Mouse (Mus musculus) frontal cortex, postnatal 14 days (tissue): Measurements from ENCODE around the gene Pnpla7.

Source experiments
- DNase-seq, 2 experiments: peaks; one replicate each; pipeline ENCODE4 v3.0.0; 2022; ENCODE audit warnings: low spot score in 2 of 2

The Pnpla7 gene

GRCm38 (mm10) chr2:25066552-25066951 lies 90.7 kb downstream of the Pnpla7 start:
- DNase-seq: no peak

GRCm38 (mm10) chr2:25069537-25069936 lies 93.7 kb downstream of the Pnpla7 start:
- DNase-seq: no peak

DNA sequence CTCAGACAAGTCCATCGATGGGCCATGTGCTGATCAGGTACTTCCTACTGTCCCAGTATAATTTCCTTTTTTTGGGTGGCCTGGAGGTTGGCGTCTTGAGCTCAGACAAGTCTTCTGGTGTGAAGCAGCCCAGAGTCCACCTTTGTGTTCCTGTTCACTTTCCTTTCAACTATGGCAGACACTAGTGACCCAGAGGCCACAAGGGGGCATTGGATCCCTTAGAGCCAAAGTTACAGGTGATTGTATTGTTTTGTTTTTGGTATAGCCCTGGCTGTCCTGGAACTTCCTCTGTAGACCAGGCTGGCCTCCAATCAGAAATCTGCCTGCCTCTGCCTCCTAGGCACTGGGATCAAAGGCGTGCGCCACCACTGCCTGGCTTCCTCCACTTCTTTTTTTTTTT lies 96.6 kb downstream of the Pnpla7 start:
- no peak for DNase-seq

DNA sequence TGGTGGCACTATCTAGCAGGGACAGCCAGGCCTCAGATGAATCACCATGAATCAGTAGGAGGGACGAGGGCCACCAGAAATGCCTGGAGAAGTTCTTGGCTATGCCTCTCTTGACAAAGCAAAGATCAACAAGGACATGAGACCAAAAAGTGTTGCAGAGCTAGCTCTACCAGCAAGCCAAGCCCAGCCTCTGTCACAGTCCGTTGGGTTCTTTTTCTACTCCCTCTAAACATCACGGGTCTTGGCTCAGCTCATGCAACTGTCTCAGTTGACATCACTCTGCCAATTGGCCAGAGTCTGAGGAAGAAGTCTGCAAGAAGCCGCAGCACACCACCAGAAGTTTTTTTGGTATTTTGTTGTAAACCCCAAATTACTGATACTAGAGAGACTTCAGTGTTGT lies 99.7 kb downstream of the Pnpla7 start:
- DNase-seq: no peak

DNA sequence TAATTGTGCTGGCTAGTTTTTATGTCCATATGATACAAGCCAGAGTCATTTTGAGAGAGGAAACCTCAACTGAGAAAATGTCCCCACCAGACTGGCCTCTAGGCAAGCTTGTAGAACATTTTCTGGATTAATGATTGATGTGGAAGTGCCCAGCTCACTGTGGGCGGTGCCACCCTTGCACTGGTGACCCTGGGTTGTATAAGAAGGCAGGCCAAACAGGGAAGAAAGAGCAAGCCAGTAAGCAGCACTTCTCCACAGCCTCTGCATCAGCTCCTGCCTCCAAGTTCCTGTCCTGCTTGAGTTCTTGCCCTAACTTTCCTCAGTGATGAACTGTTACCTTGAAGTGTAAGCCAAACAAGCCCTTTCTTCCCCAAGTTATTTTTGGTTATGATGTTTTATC lies 103.1 kb downstream of the Pnpla7 start:
- no peak for DNase-seq

DNA sequence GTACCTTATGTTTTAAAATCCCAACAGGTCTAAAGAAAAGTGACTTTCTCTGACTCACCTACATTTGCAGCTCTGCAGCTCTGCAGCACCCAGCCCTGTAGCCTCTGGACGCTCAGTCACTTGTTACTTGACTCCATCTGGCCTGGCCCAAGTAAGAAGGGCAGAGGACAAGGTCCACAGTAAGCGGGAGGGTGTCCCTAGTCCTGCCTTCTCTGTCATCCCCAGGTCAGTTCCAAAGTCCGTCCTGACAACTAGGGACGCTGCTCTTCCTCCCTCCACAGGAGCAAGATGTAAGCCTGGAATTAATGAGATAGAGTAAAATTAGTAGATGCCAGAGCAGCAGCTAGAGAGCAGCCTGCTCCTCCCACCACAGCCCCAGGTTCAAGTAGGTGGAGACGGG lies 104.2 kb downstream of the Pnpla7 start, which contains the start of gene Entpd8:
Gene Entpd8 (plus strand): TSS at position 229 of the 400 bp plus-strand sequence.
- no peak for DNase-seq

GRCm38 (mm10) chr2:25083697-25084096 lies 107.9 kb downstream of the Pnpla7 start:
- no peak for DNase-seq

GRCm38 (mm10) chr2:25085571-25085970 lies 109.7 kb downstream of the Pnpla7 start:
- no peak for DNase-seq

DNA sequence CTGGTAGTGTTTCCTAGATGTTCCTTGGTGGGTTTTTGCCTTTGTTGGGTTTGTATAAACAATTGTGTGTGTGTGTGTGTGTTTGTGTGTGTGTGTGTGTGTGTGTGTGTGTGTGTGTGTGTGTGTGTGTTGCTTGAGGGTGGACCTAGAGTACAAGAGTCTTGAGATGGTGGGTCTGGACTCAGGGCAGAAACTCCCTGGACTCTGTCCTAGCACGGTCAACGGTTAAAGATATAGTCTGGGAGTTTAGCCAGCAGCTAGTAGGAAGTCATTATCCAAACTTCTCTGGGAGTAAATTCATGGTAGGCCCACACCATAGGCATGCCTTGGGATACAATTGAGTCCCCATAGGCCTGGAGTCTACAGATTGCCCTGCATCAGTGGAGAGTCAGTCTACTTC lies 112.0 kb downstream of the Pnpla7 start:
- no peak for DNase-seq

GRCm38 (mm10) chr2:25088636-25089035 lies 112.8 kb downstream of the Pnpla7 start:
- DNase-seq: no peak

GRCm38 (mm10) chr2:25094785-25095108 lies 118.9 kb downstream of the Pnpla7 start:
- DNase-seq: no peak

DNA sequence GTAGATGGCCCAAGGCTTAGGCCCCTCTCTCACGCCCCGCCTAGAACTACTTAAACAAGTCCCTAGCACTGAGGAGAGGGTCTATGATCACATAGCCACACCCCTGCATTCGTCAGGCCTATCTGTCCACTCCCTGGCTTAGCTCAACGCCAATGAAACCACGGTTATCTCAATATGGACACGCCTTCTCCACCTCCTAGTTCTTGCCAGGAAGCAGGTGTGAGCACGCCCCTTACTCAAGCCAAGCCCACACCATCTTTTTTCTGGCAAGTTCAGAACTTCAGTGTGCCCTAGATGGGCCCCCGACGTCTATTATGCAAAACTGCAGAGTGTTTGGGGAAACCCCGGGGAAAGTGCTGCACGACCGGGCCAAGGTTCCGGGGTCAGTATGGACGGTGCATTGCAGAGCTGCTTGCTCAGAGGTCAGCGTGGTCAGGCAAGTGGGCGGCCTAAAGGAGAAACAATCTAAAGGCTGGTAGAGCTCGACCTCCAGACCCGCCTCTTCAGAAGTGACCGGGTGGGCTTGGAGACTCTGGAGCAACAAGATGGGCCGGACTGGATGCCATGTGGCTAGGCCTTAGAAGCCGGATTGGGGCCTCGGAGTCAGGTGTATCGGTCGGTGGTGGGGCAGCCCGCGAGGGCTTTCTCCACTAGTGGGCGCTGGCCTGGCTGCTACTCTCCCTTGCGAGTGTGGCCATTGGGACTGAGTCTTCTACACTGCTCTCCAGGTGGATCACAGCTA lies 119.4 kb downstream of the Pnpla7 start, which contains the start of gene Noxa1:
Gene Noxa1 (minus strand): TSS at position 41 of the 742 bp plus-strand sequence.
- DNase-seq: no peak

DNA sequence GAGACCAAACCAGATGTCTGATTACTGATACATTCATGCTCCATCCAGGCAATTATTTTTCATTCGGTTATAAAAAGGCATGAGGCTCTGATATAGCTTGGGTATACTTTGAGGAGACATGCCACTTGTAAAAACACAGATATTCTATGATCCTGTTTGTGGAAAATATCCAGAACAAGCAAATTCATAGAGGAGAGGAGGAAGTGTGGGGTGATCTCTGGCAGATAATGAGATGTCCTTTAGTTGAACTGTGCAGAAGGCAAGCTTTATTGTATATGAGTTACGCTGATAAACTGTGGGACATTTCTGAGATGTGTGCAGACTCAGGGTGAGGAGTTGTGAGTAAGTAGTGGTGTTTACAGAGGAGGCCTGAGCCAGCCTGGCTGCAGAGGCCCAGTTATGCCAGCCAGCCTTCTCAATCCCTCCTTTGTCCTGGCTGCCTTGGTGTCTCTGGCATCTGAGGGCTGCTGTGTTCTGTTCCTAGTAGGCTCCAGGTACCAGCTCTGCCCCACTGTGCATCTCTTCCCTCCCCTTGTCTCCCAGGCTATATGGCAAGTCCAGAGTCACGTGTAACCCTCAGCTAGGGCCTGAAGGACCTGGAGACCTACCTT lies 122.3 kb downstream of the Pnpla7 start:
- no peak for DNase-seq

- peak in 1 of 2 experiments; percentile 30 for DNase-seq
These were observed 123.1 kb downstream of the Pnpla7 start for GRCm38 (mm10) chr2:25098956-25099355.

- DNase-seq: no peak
These were observed 123.9 kb downstream of the Pnpla7 start for GRCm38 (mm10) chr2:25099703-25100102.
